Mouse (Mus musculus) heart, postnatal 0 days (tissue): ENCODE measurements around the gene Dbn1. TPM values are rescaled to one million over a fixed set of nuclear protein-coding genes. Genes with fewer than 3 reads are reported as not detected.

Source experiments
- ATAC-seq: fragments of 200-750 bp; cut with Nextera tagmentation; 2 replicates; pipeline ENCODE4 v1.8.0; 2017; ENCODE audit warnings: low read depth, moderate number of reproducible peaks, moderate library complexity; ENCODE audit not compliant: insufficient read depth
- DNase-seq: peaks from one replicate; pipeline ENCODE4 v3.0.0-alpha.2; 2016; ENCODE audit warnings: low spot score
- H3K27ac ChIP-seq: fragments of 300-500 bp; sonication (generic); 2 replicates; pipeline ENCODE4 v1.5.1; 2014; ENCODE audit warnings: low read depth, mild to moderate bottlenecking
- H3K27me3 ChIP-seq: fragments of 300-500 bp; sonication (generic); 2 replicates; pipeline ENCODE4 v1.6.1; 2014; ENCODE audit warnings: low read length, mixed read lengths; ENCODE audit not compliant: control insufficient read depth, insufficient read depth
- H3K36me3 ChIP-seq: fragments of 300-500 bp; sonication (generic); replicated peaks from 2 replicates; pipeline ENCODE4 v1.6.1; 2014; ENCODE audit warnings: low read length, mixed read lengths; ENCODE audit not compliant: control insufficient read depth, insufficient read depth
- H3K4me1 ChIP-seq: fragments of 300-500 bp; sonication (generic); 2 replicates; pipeline ENCODE4 v1.6.1; 2014; ENCODE audit warnings: antibody characterized with exemption; ENCODE audit not compliant: control insufficient read depth, insufficient read depth
- H3K4me2 ChIP-seq: fragments of 300-500 bp; sonication (generic); 2 replicates; pipeline ENCODE4 v1.6.1; 2014; ENCODE audit warnings: low read depth, mild to moderate bottlenecking, low read length, moderate library complexity
- H3K4me3 ChIP-seq: fragments of 300-500 bp; sonication (generic); 2 replicates; pipeline ENCODE4 v1.5.1; 2014; ENCODE audit warnings: low read depth, low read length
- H3K9ac ChIP-seq: fragments of 300-500 bp; sonication (generic); replicated peaks from 2 replicates; pipeline ENCODE4 v1.6.1; 2014; ENCODE audit warnings: low read depth, low read length, mixed read lengths
- H3K9me3 ChIP-seq: fragments of 300-500 bp; sonication (generic); replicated peaks from 2 replicates; pipeline ENCODE4 v1.6.1; 2016; ENCODE audit warnings: low read length; ENCODE audit not compliant: control insufficient read depth
- CTCF ChIP-seq: IDR thresholded peaks from 2 replicates; pipeline ENCODE4 v1.5.1; 2016; ENCODE audit warnings: antibody characterized with exemption, control low read depth, low read depth
- EP300 ChIP-seq: IDR thresholded peaks from 2 replicates; pipeline ENCODE4 v1.6.1; 2016; ENCODE audit warnings: antibody characterized with exemption, low read depth
- WGBS: fragments of 180-500 bp; shearing (Covaris S2); extraction: QIAGEN DNeasy Blood & Tissue Kit; methylation state at CpG from one replicate; pipeline ENCODE4 v1.1.7; 2014; 5-methylcytosine and 5-hydroxymethylcytosine counted together
- polyA plus RNA-seq: library from polyadenylated mRNA; unstranded; fragments of >200 nt; fragmentation: Nextera tagmentation; extraction: Ambion mirVana; gene quantifications from 2 replicates; pipeline ENCODE4 v1.2.1, GENCODE M21; 2015
- total RNA-seq: library from RNA; depleted of rRNA; stranded (reverse); fragments of >200 nt; gene quantifications from 2 replicates; pipeline ENCODE4 v1.2.3, GENCODE M21; 2014; ENCODE audit warnings: low replicate concordance

The Dbn1 gene
- total and polyA plus RNA-seq, 2 experiments from 2014 or later, result 30.9 to 38.5 TPM

DNA sequence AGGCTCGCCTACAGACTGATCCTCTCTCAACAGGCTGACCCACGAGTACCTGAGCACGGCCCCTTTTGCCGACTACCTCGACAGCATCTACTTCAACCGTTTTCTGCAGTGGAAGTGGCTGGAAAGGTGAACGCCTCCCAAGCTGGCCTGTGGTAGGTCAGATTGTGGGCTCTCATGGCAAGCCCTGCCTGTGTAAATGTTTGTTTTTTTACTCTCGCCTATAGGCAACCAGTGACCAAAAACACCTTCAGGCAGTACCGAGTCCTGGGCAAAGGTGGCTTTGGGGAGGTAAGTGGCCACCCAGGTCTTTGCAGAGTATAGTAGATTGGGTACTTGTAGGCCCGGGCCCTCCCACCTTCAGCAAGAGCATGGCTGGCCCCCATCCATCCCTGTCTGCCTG is 36.6 kb downstream of the Dbn1 start:
- peaks cover 62% of the 10 kb centered on the region for H3K36me3 ChIP-seq
- no peak overlapping the region for H3K4me2 ChIP-seq
- H3K4me1 ChIP-seq, result peaks cover 42% of the 10 kb centered on the region
- WGBS, result 89% methylated on average over 10 of the region's 10 CpGs
- peak overlapping the region; percentile 79; the same call in 1 of the 2 replicates for H3K27ac ChIP-seq
- DNase-seq, result no peak
- no peak overlapping the region for H3K9ac ChIP-seq
- no peak for ATAC-seq
- H3K9me3 ChIP-seq, result no peaks in the 10 kb centered on the region
- H3K4me3 ChIP-seq, result no peak overlapping the region
- no peak for TF ChIP-seq CTCF
- no peak for TF ChIP-seq EP300
- no peaks in the 10 kb centered on the region for H3K27me3 ChIP-seq

DNA sequence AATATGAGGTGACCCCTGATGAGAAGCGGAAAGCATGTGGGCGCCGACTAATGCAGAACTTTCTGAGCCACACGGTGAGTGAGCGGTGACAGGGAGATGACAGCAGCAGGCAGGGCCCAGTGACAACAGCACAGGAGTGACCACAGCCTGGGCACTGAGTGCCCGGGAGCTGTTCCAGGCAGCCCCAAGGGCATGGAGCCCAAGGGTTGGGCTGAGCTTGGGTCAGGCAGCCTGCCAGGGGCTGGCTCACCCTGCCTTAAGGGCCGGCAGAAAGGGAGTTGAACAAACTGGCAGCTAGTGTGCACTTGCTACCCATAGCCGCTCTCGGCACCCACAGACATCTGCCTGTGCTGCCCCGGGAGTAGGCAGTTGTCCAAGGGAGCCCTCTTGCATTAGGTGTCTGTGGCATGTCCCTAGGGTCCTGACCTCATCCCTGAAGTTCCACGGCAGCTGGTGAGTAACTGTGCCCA is 37.4 kb downstream of the Dbn1 start:
- Histone ChIP-seq H3K4me3 (no peak overlapping the region), H3K4me1 (peaks cover 50% of the 10 kb centered on the region), H3K36me3 (peaks cover 54% of the 10 kb centered on the region), H3K9ac (no peak overlapping the region), H3K27me3 (no peaks in the 10 kb centered on the region), H3K9me3 (no peaks in the 10 kb centered on the region), H3K27ac (peak overlapping the region; percentile 79), H3K4me2 (0 out of 2 replicates have a peak overlapping the region, but pooled peaks have one; percentile 16)
- peak; percentile 60 for TF ChIP-seq EP300
- no peak for TF ChIP-seq CTCF
- ATAC-seq (peak; percentile 95), DNase-seq (peak; percentile 87)
- WGBS, result 40% methylated on average over 11 of the region's 11 CpGs

DNA sequence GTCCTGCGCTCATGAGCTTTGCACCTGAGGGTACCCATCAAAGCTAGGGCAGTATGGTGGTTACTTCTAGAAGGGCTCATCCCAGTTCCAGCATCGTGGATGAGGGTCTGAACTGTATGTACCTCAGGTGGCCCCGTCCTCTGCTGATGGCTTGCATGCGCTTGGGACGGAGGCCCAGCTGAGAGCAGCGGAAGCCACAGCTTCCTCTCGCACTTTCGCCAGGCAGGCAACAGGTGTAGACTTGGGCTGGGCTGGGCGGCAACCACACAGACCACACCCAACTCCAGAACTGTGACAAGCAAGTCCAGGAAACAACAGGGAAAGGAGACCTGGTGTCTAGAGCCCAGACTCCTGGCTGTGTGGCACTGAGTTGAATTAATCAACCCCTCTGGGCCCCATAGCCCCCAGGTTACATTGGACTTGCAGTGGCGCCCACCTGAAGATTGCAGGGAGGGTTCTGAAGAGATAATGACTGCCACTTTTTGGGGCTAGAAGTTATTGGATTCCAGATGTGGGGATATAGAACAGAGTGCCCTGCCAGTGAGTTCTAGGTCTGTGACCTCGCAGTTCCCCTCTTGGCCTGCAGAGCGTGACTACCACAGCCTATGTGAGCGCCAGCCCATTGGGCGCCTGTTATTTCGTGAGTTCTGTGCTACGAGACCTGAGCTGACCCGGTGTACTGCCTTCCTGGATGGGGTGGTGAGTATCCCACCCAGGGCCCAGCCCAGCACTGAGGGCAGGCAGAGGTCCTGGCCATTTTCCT is 38.1 kb downstream of the Dbn1 start:
- no peak for TF ChIP-seq EP300
- TF ChIP-seq CTCF, result no peak
- Histone ChIP-seq H3K9ac (no peak overlapping the region), H3K27me3 (no peaks in the 10 kb centered on the region), H3K4me3 (no peak overlapping the region), H3K9me3 (no peaks in the 10 kb centered on the region), H3K27ac (peak overlapping the region; percentile 79), H3K4me1 (peaks cover 50% of the 10 kb centered on the region), H3K4me2 (peak overlapping the region; percentile 9; the same call in 1 of the 2 replicates), H3K36me3 (peaks cover 47% of the 10 kb centered on the region)
- 80% methylated on average over 16 of the region's 17 CpGs for WGBS
- no peak for DNase-seq
- ATAC-seq, result no peak

DNA sequence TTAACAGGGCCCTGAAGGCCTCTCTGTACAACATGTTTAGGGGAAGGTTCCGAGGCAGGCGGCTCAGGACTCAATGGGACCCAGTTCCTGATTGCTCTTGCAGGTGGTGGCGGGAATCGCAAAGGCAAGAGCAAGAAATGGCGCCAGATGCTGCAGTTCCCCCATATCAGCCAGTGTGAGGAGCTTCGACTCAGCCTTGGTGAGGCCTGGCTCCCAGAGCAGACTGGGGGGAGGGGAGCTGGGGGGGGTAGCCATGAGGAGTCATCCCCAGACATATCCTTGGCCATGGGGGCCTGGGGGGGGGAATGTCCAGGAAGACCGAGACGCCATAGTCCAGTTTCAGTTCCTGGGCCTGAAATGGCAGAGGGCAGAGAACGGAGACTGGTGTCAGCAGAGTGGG is 38.7 kb downstream of the Dbn1 start:
- Histone ChIP-seq H3K27ac (no peak overlapping the region), H3K4me2 (no peak overlapping the region), H3K4me1 (peaks cover 52% of the 10 kb centered on the region), H3K4me3 (no peak overlapping the region), H3K27me3 (no peaks in the 10 kb centered on the region), H3K9me3 (no peaks in the 10 kb centered on the region), H3K36me3 (peaks cover 41% of the 10 kb centered on the region), H3K9ac (no peak overlapping the region)
- ATAC-seq (no peak), DNase-seq (no peak)
- TF ChIP-seq EP300 (no peak), CTCF (no peak)
- 86% methylated on average over 9 of the region's 9 CpGs for WGBS

- H3K4me2 ChIP-seq, result no peak overlapping the region
- H3K9ac ChIP-seq, result no peak overlapping the region
- no peak overlapping the region for H3K4me3 ChIP-seq
- ATAC-seq (no peak), DNase-seq (no peak)
- H3K27me3 ChIP-seq, result no peaks in the 10 kb centered on the region
- no peaks in the 10 kb centered on the region for H3K9me3 ChIP-seq
- TF ChIP-seq CTCF, result no peak
- no peak for TF ChIP-seq EP300
- peaks cover 57% of the 10 kb centered on the region for H3K4me1 ChIP-seq
- H3K36me3 ChIP-seq, result peaks cover 31% of the 10 kb centered on the region
- no peak overlapping the region for H3K27ac ChIP-seq
- WGBS, result 86% methylated on average over 5 of the region's 5 CpGs
These were observed 39.8 kb downstream of the Dbn1 start for GRCm38 (mm10) chr13:55448131-55448530.
